Mouse (Mus musculus): ENCODE measurements around the gene Mettl21e.
"Not testable (repeated sequence)": the region's sequence is repeated elsewhere in the genome, so short reads cannot be mapped to it uniquely, and the experiment has no call there.

Mettl21e gene

DNA sequence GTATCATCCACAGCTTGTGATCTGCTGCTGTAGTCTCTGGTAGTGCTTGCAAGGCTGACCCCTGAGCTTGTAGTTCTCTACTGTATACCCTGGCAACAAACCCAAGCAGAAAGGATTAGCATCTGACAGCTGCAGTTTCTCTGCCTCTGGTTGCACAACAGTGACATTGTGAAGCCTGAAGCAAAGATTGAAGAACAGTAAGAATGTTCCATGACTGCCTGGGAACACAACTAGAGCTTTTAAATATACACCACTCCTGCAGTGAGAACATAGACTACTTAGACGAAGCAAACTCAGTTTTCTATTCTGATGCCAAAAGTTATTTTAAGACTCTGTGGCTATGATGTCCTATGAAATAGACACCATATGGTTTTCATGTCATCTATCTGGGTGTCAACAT lies at the start of gene Mettl21e:
Gene Mettl21e (minus strand): TSS at position 86 of the 400 bp plus-strand sequence.
- DNase-seq (ENCODE audit: inconsistent ontology term), result no peak

DNA sequence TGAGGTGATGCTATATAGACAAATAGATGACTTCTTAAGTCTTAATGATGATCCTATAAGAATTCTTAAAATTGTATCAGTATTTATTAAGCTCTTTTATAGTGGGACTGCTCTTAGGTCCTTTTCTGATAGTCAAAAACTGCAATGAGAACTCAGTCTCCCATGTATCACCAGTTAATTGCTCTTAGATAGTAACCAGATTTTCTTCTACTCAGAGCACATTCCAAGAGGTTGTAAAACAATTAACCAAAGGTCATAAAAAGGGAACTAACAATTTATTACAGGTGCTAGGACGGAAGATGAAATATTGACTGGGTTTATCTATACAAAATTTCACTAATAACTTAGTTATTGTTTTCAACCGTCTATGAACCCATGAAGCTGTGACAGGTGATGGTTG lies 21.7 kb upstream of the Mettl21e start:
- not testable (repeated sequence) for DNase-seq (ENCODE audit: inconsistent ontology term)

DNA sequence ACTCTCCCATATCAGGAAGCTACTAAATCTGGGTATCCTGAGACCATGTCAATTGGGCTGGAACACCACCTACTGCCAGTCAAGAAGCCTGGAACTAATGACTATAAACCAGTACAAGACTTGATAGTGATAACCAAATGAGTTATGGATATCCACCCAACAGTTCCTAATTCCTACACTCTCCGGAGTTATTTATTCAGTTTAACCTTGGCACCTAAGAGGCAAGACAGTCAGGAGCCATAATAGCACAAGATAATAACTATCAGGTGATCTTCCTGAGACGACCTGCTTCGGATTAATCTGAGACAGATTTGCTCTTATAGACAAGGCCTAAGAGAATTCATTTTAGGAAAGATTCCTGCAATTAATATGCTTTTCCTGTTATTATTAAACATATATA lies 21.2 kb upstream of the Mettl21e start:
- no peak for DNase-seq (ENCODE audit: inconsistent ontology term)

DNA sequence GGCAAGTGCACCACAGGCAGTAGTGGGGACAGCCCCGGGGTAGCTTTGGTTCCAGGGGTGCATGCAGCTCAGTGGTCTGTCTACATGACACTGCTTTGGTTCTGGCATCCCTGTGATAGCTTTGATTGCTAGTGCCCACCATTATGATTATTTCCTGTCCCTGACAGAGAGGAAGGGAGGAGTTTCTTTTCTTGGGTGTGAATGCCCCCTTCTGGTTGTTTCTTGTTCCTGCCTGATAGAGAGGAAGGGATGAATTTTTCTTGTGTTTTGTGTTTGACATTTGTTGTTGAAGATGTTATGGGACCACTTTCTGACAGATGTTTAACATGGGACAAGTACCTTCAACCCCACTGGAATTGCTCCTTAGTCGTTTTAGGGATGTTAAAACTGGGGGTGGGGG lies 18.5 kb upstream of the Mettl21e start:
- no peak for DNase-seq (ENCODE audit: inconsistent ontology term)

DNA sequence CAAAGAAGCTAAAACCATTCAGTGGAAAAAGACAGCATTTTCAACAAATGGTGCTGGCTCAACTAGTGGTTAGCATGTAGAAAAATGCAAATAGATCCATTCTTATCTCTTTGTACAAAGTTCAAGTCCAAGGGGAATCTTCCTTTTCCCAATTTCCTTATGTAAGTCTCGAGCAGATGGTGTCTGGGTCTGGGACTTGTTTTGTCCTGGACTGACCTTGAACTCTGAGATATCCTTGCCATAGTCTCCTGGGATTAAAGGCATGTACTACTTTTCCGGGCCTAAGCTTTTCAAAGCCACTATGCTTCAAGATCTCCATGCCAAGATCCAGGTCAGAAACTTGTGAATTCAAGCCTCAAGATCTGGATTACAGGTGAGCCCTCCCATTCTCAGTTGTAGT lies 16.6 kb upstream of the Mettl21e start:
- DNase-seq (ENCODE audit: inconsistent ontology term), result no peak

GRCm38 (mm10) chr1:44234531-44234930 lies 15.8 kb upstream of the Mettl21e start:
- not testable (repeated sequence) for DNase-seq (ENCODE audit: inconsistent ontology term)

DNA sequence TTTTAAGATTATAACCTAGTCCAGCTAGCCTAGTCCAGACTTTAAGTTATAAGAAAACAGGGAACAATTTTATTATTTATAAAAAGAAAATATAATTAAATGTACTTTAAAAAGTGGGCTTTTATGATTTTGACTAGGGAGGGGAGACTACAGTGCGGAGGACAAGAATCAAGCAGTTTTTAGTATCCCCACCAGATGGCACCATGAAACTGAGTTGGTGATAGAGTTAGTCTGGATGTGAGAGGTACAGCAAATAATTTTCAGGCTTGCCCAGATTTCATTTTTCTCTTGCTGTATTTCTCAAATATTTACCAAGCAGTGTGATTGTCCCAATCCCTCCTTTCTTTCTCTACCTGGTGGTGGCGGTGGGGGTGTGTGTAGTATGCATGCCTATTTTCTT lies 10.3 kb upstream of the Mettl21e start:
- peak; percentile 22 for DNase-seq (ENCODE audit: inconsistent ontology term)

DNA sequence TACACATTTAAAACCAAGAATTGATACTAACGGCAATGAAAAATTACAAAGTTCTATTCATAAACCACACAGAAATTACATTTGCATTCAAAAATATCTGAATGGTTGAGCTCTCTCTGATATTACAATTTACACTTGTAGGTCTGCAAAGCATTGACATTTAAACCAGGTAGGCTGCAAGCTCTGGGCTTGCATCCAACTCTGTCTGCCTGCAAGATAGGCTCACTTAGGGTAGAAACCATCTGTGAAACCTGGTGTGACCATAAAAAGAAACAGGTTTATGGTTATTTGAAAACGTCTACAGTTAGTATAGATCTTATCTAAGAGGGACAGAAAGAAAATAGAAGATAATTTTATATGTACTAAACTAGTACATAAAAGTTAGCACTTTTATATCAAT lies 1.6 kb downstream of the Mettl21e start:
- no peak for DNase-seq (ENCODE audit: inconsistent ontology term)

DNA sequence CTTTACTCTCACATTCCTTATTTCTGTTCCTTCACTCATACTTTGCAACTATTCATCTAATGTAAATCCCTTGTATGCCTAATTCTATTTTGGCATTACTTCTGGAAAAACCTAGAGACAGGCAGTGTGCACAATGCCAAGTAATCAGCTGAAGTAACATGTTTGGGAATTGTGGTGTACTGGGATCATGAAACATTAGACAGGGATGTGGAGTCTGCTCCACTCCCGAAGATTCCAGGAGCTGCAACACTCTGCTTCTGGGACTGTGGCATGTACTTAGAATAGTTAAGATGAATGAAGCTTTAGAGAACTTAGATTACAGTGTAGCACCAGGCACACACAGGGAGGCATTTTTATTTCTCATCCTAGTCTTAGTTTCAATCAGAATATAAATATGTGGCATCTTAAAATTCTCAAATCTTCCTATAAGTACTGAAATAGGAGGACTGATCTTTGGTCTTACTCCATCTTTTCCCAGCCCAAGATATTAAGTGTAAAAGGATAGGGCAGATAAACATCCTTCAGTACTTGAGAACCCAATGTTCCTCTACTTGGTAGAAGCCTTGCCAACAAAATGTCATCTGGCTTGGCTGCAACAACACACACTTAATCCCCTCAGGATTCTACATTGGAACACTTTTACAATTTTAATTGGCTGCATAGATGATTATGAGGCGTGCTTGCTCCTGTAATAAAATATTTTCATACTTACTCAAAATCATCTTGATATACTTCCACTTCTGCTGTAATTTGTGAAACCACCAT lies 2.2 kb downstream of the Mettl21e start:
- no peak for DNase-seq (ENCODE audit: inconsistent ontology term)

DNA sequence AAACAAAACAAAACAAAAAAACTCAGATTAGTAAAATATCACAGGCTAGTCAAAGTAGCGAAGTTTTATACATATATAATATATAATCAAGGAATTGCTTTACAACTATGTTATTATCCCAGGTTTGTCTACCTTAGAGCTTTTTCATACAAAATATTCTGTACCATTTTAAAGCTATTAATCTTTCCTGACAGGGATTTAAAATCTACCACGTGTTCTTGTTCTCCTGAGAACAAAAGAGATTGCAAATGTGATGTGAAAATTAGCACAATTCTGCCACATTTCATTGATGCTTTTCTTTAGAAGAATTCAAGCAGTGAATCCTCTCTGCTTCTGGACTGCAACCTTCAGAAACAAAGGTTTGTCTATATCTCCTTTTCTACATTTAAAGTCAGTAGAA lies 4.3 kb downstream of the Mettl21e start:
- DNase-seq (ENCODE audit: inconsistent ontology term), result no peak

GRCm38 (mm10) chr1:44202876-44203275 lies 15.9 kb downstream of the Mettl21e start:
- DNase-seq (ENCODE audit: inconsistent ontology term), result no peak

- peak; percentile 31 for DNase-seq (ENCODE audit: inconsistent ontology term)
Observed at GRCm38 (mm10) chr1:44198273-44199171, 20.2 kb downstream of the Mettl21e start.

DNA sequence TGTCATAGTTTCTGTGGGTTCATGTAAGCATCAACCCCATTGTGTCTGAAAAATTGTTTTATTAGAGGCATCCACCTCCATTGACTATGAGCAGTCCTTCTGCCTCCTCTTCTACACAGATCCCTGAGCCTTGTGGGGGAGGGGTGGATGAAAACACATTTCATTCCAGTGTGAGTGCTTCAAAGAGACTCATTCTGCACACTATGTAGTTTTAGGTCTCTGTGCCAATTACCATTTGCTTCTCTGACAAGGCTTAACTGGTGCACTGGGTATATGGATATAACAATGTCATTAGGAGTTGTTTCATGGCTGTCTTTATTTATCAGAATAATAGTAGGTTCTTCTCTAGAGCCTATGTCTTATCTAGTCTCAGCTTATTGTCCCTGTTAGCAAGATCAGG lies 32.4 kb downstream of the Mettl21e start:
- DNase-seq (ENCODE audit: inconsistent ontology term), result no peak

DNA sequence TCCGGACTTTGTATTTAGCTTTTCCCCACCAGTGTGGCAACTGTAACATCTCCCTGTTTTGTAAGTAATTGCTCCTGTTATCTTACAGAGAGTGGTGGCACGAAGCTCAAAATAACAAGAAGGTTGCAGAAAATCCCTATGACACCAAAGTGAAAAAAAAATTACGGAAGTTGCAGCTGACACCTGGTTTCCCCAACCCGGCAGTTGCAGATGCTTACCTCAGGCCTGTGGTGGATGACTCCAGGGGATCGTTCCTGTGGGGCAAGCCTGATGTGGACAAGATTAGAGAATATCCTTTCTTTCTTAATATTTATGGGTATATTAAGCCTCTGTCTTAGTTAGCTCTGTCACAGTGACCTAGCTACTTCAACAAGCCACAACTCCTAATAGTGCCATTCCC lies 40.7 kb downstream of the Mettl21e start:
- DNase-seq (ENCODE audit: inconsistent ontology term), result no peak

DNA sequence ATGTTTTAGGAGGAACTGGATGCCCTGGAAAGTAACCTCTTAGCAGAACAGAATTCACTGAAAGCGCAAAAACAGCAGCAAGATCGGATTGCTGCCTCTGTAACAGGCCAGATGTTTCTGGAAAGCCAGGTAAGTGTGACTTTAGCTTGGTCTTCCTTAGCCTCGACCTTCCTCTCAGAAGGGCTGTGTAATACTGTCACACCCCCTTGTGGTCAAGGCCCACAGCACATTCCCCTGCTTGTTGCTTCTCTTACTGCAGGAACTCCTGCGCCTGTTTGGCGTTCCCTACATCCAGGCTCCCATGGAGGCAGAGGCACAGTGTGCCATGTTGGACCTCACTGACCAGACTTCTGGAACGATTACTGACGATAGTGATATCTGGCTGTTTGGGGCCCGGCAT lies 44.9 kb downstream of the Mettl21e start:
- no peak for DNase-seq (ENCODE audit: inconsistent ontology term)

DNA sequence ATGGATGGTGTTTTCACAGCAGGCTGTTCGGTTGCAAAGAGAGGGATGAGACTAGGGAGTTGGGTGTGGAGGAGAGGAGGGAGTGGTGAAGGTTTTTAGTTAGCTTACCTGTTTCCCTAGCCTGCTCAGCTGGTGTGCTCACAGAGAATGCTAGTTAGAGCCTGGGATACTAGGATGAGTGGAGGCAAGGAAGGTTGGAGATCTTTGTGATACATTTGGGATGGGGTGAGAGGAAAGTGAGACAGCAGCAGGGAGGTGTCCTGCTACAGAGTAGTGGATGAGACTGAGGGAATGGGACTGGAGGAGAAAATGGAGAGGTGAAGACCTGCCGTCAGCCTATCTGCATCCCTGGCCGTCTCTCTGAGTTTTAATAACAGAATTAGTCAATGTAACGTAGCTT lies 46.1 kb downstream of the Mettl21e start:
- DNase-seq (ENCODE audit: inconsistent ontology term), result no peak

GRCm38 (mm10) chr1:44167859-44168383 lies 50.8 kb downstream of the Mettl21e start:
- no peak for DNase-seq (ENCODE audit: inconsistent ontology term)

GRCm38 (mm10) chr1:44162389-44162788 lies 56.4 kb downstream of the Mettl21e start:
- DNase-seq (ENCODE audit: inconsistent ontology term), result no peak

GRCm38 (mm10) chr1:44161818-44162217 lies 56.9 kb downstream of the Mettl21e start:
- no peak for DNase-seq (ENCODE audit: inconsistent ontology term)

DNA sequence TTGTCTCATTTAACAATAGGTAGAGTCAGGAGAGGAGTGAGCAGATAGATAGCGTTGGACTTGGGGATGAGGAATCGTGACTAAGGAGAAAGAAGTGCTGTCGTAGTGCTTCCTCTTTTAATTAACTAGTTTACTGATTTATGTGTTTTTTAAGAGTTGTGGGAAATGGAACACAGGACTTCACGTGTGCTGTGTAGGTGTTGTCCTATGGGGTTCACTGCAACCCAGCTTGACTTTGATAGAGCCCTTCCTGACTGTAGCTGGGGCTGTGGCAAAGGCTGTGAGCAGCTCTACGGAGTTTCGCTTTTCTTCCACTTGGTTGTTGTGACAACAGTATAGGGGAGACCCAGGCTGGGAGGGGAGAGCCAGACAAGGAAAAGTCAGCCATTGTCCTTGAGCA lies 60.4 kb downstream of the Mettl21e start:
- DNase-seq (ENCODE audit: inconsistent ontology term), result no peak

GRCm38 (mm10) chr1:44155287-44155686 lies 63.5 kb downstream of the Mettl21e start:
- DNase-seq (ENCODE audit: inconsistent ontology term), result no peak

Data from Muller cell, postnatal 12 days (primary cell).